Mouse (Mus musculus) embryonic facial prominence, embryonic 11.5 days (tissue): ENCODE measurements at regions not wholly inside any gene's neighbourhood (a gene's known extent, or its start where the extent isn't known, plus 50 kb on each side); places are given as distances from the start of the nearest gene placed in this dataset.

Experiments
- ATAC-seq: fragments of 200-750 bp; cut with Nextera tagmentation; replicated peaks from 2 replicates; pipeline ENCODE4 v1.8.0; 2017; ENCODE audit warnings: low read depth; ENCODE audit not compliant: insufficient number of reproducible peaks, low FRiP score, low TSS enrichment
- DNase-seq: peaks from one replicate; pipeline ENCODE4 v3.0.0-alpha.2; 2015; ENCODE audit warnings: low spot score
- H3K27ac ChIP-seq: fragments of 300-500 bp; sonication (generic); replicated peaks from 2 replicates; pipeline ENCODE4 v1.5.1; 2014; ENCODE audit warnings: mild to moderate bottlenecking, low read depth, low read length, control low read depth
- H3K27me3 ChIP-seq: fragments of 300-500 bp; sonication (generic); 2 replicates; pipeline ENCODE4 v1.6.1; 2014; ENCODE audit warnings: mild to moderate bottlenecking, low read length, moderate library complexity, mixed read lengths; ENCODE audit not compliant: control insufficient read depth, insufficient read depth
- H3K36me3 ChIP-seq: fragments of 300-500 bp; sonication (generic); replicated peaks from 2 replicates; pipeline ENCODE4 v1.6.1; 2014; ENCODE audit warnings: low read depth, mild to moderate bottlenecking, low read length, moderate library complexity, mixed read lengths; ENCODE audit not compliant: control insufficient read depth, insufficient read depth
- H3K4me1 ChIP-seq: fragments of 300-500 bp; sonication (generic); 2 replicates; pipeline ENCODE4 v1.6.1; 2014; ENCODE audit warnings: low read length, mixed read lengths; ENCODE audit not compliant: control insufficient read depth, insufficient read depth
- H3K4me2 ChIP-seq: fragments of 300-500 bp; sonication (generic); 2 replicates; pipeline ENCODE4 v1.6.1; 2014; ENCODE audit warnings: low read depth, mild to moderate bottlenecking, control low read depth, low read length, moderate library complexity
- H3K4me3 ChIP-seq: fragments of 300-500 bp; sonication (generic); 2 replicates; pipeline ENCODE4 v1.5.1; 2014; ENCODE audit warnings: low read depth, low read length, control low read depth
- H3K9ac ChIP-seq: fragments of 300-500 bp; sonication (generic); replicated peaks from 2 replicates; pipeline ENCODE4 v1.6.1; 2014; ENCODE audit warnings: mild to moderate bottlenecking, control low read depth, low read length
- H3K9me3 ChIP-seq: fragments of 300-500 bp; sonication (generic); replicated peaks from 2 replicates; pipeline ENCODE4 v1.6.1; 2016; ENCODE audit warnings: mild to moderate bottlenecking, low read length, inconsistent platforms, mixed read lengths; ENCODE audit not compliant: control insufficient read depth
- WGBS: fragments of 180-500 bp; shearing (Covaris S2); extraction: QIAGEN DNeasy Blood & Tissue Kit; methylation state at CpG from one replicate; pipeline ENCODE4 v1.1.7; 2014; 5-methylcytosine and 5-hydroxymethylcytosine counted together

GRCm38 (mm10) chr1:119194533-119194932 lies 141.1 kb upstream of the Gli2 start:
- Histone ChIP-seq H3K9ac (no peak overlapping the region), H3K4me2 (no peak overlapping the region), H3K4me3 (no peak overlapping the region), H3K4me1 (no peaks in the 10 kb centered on the region), H3K27me3 (no peaks in the 10 kb centered on the region; the same call in 1 of the 2 replicates), H3K27ac (no peak overlapping the region), H3K36me3 (no peaks in the 10 kb centered on the region), H3K9me3 (no peaks in the 10 kb centered on the region)
- DNase-seq (no peak), ATAC-seq (no peak)
- WGBS, result 39% methylated on average over 6 of the region's 6 CpGs

DNA sequence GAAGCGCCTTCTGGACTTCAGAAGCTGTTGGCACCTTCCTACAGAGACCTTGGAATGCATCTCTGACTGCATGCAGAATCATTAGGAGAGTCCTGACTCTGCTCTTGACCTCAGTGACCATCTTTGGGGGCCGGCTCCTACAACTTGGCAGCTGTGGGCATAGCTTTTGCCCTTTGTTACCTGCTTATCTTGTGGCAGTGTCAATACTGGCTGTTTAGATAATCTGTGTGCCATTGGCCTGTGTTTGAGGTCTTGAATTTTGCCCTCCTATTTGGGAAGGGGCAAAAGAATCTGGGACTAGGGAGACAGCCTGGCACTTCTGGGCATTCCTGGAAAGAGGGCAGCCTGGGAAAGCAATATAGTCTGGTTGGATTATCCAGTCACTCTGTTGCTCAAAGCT lies 137.8 kb upstream of the Gli2 start:
- Histone ChIP-seq H3K9me3 (no peaks in the 10 kb centered on the region), H3K36me3 (no peaks in the 10 kb centered on the region), H3K4me2 (no peak overlapping the region), H3K4me3 (no peak overlapping the region), H3K9ac (no peak overlapping the region), H3K4me1 (no peaks in the 10 kb centered on the region), H3K27me3 (no peaks in the 10 kb centered on the region; the same call in 1 of the 2 replicates), H3K27ac (no peak overlapping the region)
- DNase-seq, result no peak
- WGBS, result 89% methylated on average over 2 of the region's 2 CpGs
- no peak for ATAC-seq

- no peaks in the 10 kb centered on the region for H3K4me1 ChIP-seq
- 2% methylated on average over 23 of the region's 23 CpGs for WGBS
- H3K9me3 ChIP-seq, result no peaks in the 10 kb centered on the region
- ATAC-seq, result no peak
- no peak overlapping the region for H3K9ac ChIP-seq
- H3K4me2 ChIP-seq, result peak overlapping the region; percentile 37
- no peak overlapping the region for H3K27ac ChIP-seq
- H3K36me3 ChIP-seq, result no peaks in the 10 kb centered on the region
- no peak overlapping the region for H3K4me3 ChIP-seq
- H3K27me3 ChIP-seq, result no peaks in the 10 kb centered on the region; the same call in 1 of the 2 replicates
- DNase-seq, result peak; percentile 49
Measured at GRCm38 (mm10) chr1:119189461-119190066, 136.1 kb upstream of the Gli2 start.

DNA sequence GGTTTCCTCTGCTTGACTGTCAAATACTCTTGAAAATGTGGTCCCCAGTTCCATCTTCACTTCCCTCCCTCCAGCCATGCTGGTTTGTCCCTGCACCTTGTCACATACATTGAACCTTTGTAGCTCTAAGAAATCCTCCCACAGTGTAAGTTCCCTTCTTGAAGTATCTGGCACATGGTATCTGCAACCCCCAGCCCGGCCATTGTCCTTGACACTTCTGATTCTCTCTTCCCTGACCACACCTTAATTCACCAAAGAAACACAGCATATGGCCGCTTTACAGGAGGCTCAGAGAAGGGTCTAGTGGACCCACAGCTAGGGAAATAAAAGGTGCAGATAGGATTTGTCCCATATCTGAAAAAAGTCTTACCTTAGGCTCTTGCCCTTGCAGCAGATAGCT lies 133.9 kb upstream of the Gli2 start:
- H3K27ac ChIP-seq, result no peak overlapping the region
- no peak overlapping the region for H3K4me3 ChIP-seq
- no peaks in the 10 kb centered on the region for H3K4me1 ChIP-seq
- H3K4me2 ChIP-seq, result no peak overlapping the region
- no peak for ATAC-seq
- 83% methylated on average over 2 of the region's 2 CpGs for WGBS
- no peaks in the 10 kb centered on the region; the same call in 1 of the 2 replicates for H3K27me3 ChIP-seq
- DNase-seq, result no peak
- H3K9ac ChIP-seq, result no peak overlapping the region
- no peaks in the 10 kb centered on the region for H3K9me3 ChIP-seq
- no peaks in the 10 kb centered on the region for H3K36me3 ChIP-seq

GRCm38 (mm10) chr1:119186856-119187255 lies 133.4 kb upstream of the Gli2 start:
- H3K4me3 ChIP-seq, result no peak overlapping the region
- no peaks in the 10 kb centered on the region for H3K36me3 ChIP-seq
- no peak for ATAC-seq
- H3K27ac ChIP-seq, result no peak overlapping the region
- no peak for DNase-seq
- no peak overlapping the region for H3K9ac ChIP-seq
- no peaks in the 10 kb centered on the region for H3K9me3 ChIP-seq
- H3K4me1 ChIP-seq, result no peaks in the 10 kb centered on the region
- 81% methylated on average over 4 of the region's 4 CpGs for WGBS
- H3K27me3 ChIP-seq, result no peaks in the 10 kb centered on the region; the same call in 1 of the 2 replicates
- H3K4me2 ChIP-seq, result no peak overlapping the region

DNA sequence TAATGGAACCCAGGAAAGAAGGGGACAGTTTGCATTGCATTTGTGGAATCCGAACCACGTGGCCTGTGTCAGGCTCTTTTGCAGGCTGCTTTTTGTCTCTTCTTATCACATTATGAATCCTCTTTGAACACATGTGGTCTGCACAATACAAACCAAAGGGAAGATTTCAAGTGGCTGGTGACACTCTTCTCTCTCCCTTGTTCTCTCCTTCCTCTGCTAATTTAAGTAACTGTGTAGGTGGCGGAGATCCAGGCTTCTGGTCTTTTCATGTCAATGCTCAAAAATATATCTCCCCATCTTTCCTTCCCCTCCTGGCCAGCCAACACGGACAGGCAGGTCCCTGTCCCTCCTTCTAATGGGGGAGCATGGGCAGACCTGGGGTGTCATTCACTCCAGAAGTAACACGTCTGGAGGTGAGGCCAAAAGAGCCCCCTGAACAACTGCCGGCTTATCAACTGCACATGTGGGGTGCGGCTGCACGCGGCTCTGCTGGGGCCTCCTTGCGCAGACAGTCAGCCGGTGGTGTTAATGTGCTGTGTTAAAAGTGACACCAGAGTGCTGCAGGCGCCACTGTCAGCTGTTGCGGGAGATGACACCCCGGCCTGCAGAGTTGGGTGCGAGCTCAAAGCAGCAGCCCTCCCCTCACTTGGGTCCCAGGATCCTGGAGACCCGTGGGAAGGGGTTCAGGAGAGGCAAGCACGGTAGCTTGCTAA lies 130.3 kb upstream of the Gli2 start:
- Histone ChIP-seq H3K27ac (no peak overlapping the region), H3K27me3 (no peaks in the 10 kb centered on the region), H3K4me1 (no peaks in the 10 kb centered on the region), H3K36me3 (no peaks in the 10 kb centered on the region), H3K4me2 (no peak overlapping the region), H3K9me3 (no peaks in the 10 kb centered on the region), H3K4me3 (no peak overlapping the region), H3K9ac (no peak overlapping the region)
- DNase-seq (no peak), ATAC-seq (no peak)
- 81% methylated on average over 17 of the region's 17 CpGs for WGBS

DNA sequence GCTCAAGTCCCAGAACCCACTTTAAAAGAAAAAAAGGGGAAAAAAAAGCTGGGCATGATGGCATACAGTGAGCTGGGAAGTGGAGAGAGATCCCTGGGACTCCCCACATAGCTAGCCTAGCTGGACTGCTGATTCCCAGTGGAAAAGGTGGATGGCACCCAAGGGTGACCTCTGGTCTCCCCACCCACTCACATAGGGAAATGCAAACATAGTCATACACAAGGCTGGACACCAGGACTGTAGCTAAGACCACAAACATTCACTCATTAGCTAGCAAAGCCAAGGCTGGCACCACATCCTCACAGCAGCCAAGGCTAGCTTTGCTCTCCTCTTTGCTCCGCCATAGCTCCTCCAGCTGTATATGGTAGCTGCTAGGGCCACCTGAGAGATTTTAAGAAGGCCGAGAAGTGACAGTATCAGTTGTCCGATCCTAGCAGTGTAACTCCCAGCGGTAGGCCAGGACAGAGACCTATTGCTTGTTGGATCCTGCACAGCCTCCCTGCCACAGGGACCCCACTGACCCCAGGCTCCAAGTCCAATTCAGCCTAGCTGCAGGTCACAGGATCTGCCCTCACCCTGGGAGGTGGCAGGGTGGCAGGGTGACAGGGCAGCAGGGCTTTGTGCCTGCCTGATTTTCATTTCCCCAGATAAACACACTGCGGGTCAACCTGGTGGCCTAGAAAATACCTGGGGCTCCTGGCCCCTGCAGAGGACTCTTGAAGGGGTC lies 119.8 kb upstream of the Gli2 start:
- no peak overlapping the region for H3K4me3 ChIP-seq
- H3K4me2 ChIP-seq, result no peak overlapping the region
- H3K36me3 ChIP-seq, result no peaks in the 10 kb centered on the region
- 67% methylated on average over 5 of the region's 5 CpGs for WGBS
- no peak for DNase-seq
- H3K27ac ChIP-seq, result no peak overlapping the region
- H3K4me1 ChIP-seq, result no peaks in the 10 kb centered on the region
- no peaks in the 10 kb centered on the region for H3K9me3 ChIP-seq
- no peak overlapping the region for H3K9ac ChIP-seq
- H3K27me3 ChIP-seq, result no peaks in the 10 kb centered on the region
- ATAC-seq, result no peak

DNA sequence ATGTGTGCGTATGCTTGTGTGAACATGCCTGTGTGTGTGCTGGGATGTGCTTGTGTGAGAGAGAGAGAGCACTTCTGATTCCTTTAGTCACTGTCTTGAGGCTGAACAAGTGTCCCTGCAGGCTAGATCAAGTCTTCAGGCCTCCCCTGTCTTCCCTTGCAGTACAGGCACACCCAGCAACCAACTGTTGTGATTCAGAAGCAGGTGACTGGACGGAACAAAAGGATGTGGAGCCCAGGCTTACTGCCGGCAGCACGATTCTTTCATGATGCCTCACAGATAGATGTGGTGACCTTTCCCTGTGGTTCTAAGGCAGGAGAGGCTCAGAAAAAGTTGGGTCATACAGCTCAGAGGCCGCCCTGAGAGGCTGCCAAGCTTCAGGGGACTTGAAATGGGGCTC lies 114.0 kb upstream of the Gli2 start:
- no peaks in the 10 kb centered on the region for H3K4me1 ChIP-seq
- no peak overlapping the region for H3K9ac ChIP-seq
- H3K27me3 ChIP-seq, result no peaks in the 10 kb centered on the region
- no peak overlapping the region for H3K4me2 ChIP-seq
- ATAC-seq (no peak), DNase-seq (no peak)
- no peak overlapping the region for H3K27ac ChIP-seq
- no peaks in the 10 kb centered on the region for H3K9me3 ChIP-seq
- 71% methylated on average over 5 of the region's 5 CpGs for WGBS
- H3K36me3 ChIP-seq, result no peaks in the 10 kb centered on the region
- no peak overlapping the region for H3K4me3 ChIP-seq
